8 mouse cellular contexts compared by ENCODE assay signal in genomic region chr4:135816905-135817622, GRCm38 (mm10). TPM values are rescaled to one million over a fixed set of nuclear protein-coding genes. Genes with fewer than 3 reads are reported as not detected.
DNase-seq lines count a peak whose midpoint lies in the region; ATAC-seq and TF ChIP-seq lines count a peak whose summit lies in the region.

No protein-coding gene starts in this region.

- H3K4me3 ChIP-seq in layer of hippocampus, adult 2 months: no peak overlapping the region

- no peak overlapping the region for H3K27ac ChIP-seq in layer of hippocampus, adult 2 months

- peak; percentile 29 to 40 for DNase-seq in cerebellum, adult 18-20 months
- DNase-seq in layer of hippocampus, adult 2 months (ENCODE audit: low spot score in 2 of 2): peak in 1 of 2 experiments; percentile 58
- no peak for DNase-seq in layer of hippocampus, adult 9-11 months
- DNase-seq in ZHBTc4 (ENCODE audit: low read depth, low spot score): peak; percentile 71
- peak; percentile 38 for DNase-seq in forelimb bud, embryonic 11.5 days (ENCODE audit: low read depth, low spot score)
- peak; percentile 71 for DNase-seq in lung, postnatal 36 days
- peak; percentile 27 to 50 for DNase-seq in thymus, postnatal 36 days

- ATAC-seq in cerebellum, adult (ENCODE audit: insufficient number of reproducible peaks, low FRiP score, low TSS enrichment): no peak

- peak; percentile 82 for TF ChIP-seq CTCF in layer of hippocampus, adult 2 months (conservative IDR thresholded peaks at IDR 0.05)

RNA-seq across cellular contexts. Expression of gene Srsf10, which starts 38.5 kb away (rescaled TPM):
- total RNA-seq in layer of hippocampus, adult 2 months (2021): 10 to 100 TPM; 82.6 to 94.2 TPM

RNA-seq across cellular contexts. Expression of gene Pnrc2, which starts 56.6 kb away (rescaled TPM):
- 10 to 100 TPM; 52.7 to 54.8 TPM for total RNA-seq in layer of hippocampus, adult 2 months (2021)

RNA-seq across cellular contexts. Expression of gene Myom3, which starts 57.5 kb away (rescaled TPM):
- total RNA-seq in layer of hippocampus, adult 2 months (2021): under 1 TPM; 0.56 to 0.76 TPM
